Comparison of ENCODE assay signal across 16 mouse cellular contexts in genomic region chr2:131046025-131046424, GRCm38 (mm10). TPM values are rescaled to one million over a fixed set of nuclear protein-coding genes. Genes with fewer than 3 reads are reported as not detected.
"Had no signal": no experiment of that assay in that cellular context is flagged by ENCODE, and none has a peak within 500 bp of the region (broad histone marks: within the 10 kb centered on the region; RNA-seq: fewer than 3 reads in every experiment).

No protein-coding gene starts in this region.

- H3K27ac ChIP-seq: liver, embryonic 15.5 days; midbrain, embryonic 10.5 days; midbrain, embryonic 12.5 days; neural tube, embryonic 12.5 days had no signal

- H3K9ac ChIP-seq: liver, embryonic 15.5 days; lung, embryonic 14.5 days; midbrain, embryonic 12.5 days; neural tube, embryonic 12.5 days; stomach, embryonic 15.5 days had no signal

- DNase-seq: lung, adult 18-20 months; midbrain, embryonic 14.5 days; right cerebral cortex, postnatal 14 days; thymus, adult 18-20 months; thymus, postnatal 14 days; thymus, postnatal 36 days had no signal

- H3K4me2 ChIP-seq: liver, embryonic 15.5 days; lung, embryonic 14.5 days; midbrain, embryonic 12.5 days; neural tube, embryonic 12.5 days; stomach, embryonic 15.5 days had no signal

- ATAC-seq: midbrain, embryonic 16.5 days had no signal

- H3K4me3 ChIP-seq: liver, embryonic 15.5 days; megakaryocyte, embryonic 14.5 days; midbrain, embryonic 10.5 days; midbrain, embryonic 12.5 days; myocyte; neural tube, embryonic 12.5 days; stomach, embryonic 15.5 days had no signal

- H3K9me3 ChIP-seq: liver, embryonic 15.5 days; megakaryocyte, embryonic 14.5 days; midbrain, embryonic 10.5 days; midbrain, embryonic 12.5 days; neural tube, embryonic 12.5 days; stomach, embryonic 15.5 days had no signal

- H3K36me3 ChIP-seq: liver, embryonic 15.5 days; midbrain, embryonic 10.5 days; midbrain, embryonic 12.5 days; neural tube, embryonic 12.5 days; stomach, embryonic 15.5 days had no signal

RNA-seq across cellular contexts. Expression of gene Gfra4, which starts 3.1 kb away (rescaled TPM):
- total RNA-seq: neutrophil, adult 5-6 weeks had no signal

RNA-seq across cellular contexts. Expression of gene Adam33, which starts 17.6 kb away (rescaled TPM):
- total RNA-seq: neutrophil, adult 5-6 weeks had no signal

RNA-seq across cellular contexts. Expression of gene Siglec1, which starts 40.5 kb away (rescaled TPM):
- polyA plus RNA-seq: myocyte had no signal
